Mouse (Mus musculus) cortical plate, adult 2 months (tissue): ENCODE results near the gene Cacna1h.

Experiments used
- CTCF ChIP-seq: fragments of 200-500 bp; IDR thresholded peaks from 2 replicates; pipeline ENCODE4 v1.5.1; 2011; ENCODE audit warnings: mild to moderate bottlenecking, control low read depth, low read length; ENCODE audit not compliant: insufficient read depth; ENCODE audit errors: extremely low read depth
- POLR2A ChIP-seq: fragments of 200-500 bp; IDR thresholded peaks from 2 replicates; pipeline ENCODE4 v1.6.1; 2011; ENCODE audit warnings: mild to moderate bottlenecking, low read length, control low read depth; ENCODE audit not compliant: insufficient read depth; ENCODE audit errors: extremely low read depth

DNA sequence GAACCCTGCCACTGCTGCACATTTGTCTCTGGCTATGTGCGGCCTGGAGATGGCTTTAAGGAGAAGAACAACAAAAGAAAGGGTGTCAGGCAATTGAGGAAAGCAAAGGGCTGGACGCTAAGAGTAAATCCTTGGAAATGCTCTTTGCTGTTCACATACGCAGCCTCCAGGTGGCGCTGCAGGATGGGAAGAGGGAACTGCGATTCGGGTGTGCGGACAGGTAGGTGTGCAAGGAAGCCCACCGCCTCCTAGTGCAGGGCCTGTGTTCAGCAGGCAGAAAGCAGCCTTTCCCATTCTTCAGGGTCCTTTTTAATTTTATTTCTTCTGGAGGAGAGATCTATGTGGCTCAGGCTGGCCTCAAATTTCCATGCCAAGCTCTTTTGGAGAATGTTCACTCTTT, 99.6 kb downstream of the Cacna1h start:
- peak; percentile 94 for TF ChIP-seq CTCF
- no peak for TF ChIP-seq POLR2A
